ENCODE assay signal across 9 mouse cellular contexts in the genomic region with DNA sequence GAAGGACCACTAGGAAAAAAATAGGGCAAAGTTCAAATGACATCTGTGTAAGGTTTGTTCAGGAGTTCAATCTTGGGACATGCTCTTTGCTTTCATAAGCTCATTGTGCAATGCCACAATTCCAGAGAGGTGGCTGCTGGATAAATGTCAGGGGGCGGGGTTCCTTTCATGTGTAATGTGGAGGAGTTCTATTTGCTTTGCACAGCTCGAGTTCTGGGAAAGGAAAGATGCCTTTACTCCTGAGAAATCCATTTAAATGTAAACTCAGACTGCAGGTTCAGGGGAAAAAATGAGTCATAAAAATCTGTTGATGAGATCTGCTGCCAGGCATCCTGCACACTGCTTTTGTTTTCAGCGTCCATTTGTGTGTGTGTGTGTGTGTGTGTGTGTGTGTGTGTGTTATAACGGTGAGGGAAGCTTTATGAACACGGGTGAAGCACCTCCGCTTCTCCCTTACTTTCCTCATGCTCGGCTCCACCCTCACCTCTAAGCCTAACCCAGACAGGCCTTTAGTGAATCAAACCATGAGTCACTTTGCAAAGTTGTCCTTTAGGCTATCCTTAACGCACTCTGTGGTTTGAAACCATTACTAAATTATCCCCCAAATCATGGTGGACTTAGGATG.
DNase-seq lines count a peak whose midpoint lies in the region; ATAC-seq and TF ChIP-seq lines count a peak whose summit lies in the region.
"Had no signal": no experiment of that assay in that cellular context is flagged by ENCODE, and none has a peak within 500 bp of the region (broad histone marks: within the 10 kb centered on the region; RNA-seq: fewer than 3 reads in every experiment).

No protein-coding gene starts in this region.

- H3K9ac ChIP-seq in liver, adult 2 months (ENCODE audit: low read depth, low read length), result peak overlapping the region; percentile 50; the same call in 1 of the 2 replicates
- H3K9ac ChIP-seq in liver, embryonic 11.5 days (ENCODE audit: low read depth, low read length), result no peak overlapping the region
- H3K9ac ChIP-seq in stomach, embryonic 16.5 days (ENCODE audit: low read length), result no peak overlapping the region

- ATAC-seq in liver, embryonic 11.5 days (replicated peaks; ENCODE audit: low FRiP score), result no peak
- ATAC-seq in stomach, embryonic 16.5 days (ENCODE audit: insufficient read depth, low FRiP score), result peak; percentile 60
- ATAC-seq: forebrain, embryonic 14.5 days had no signal

- no peaks in the 10 kb centered on the region for H3K9me3 ChIP-seq in liver, embryonic 11.5 days (ENCODE audit: control insufficient read depth, low read length)
- no peaks in the 10 kb centered on the region for H3K9me3 ChIP-seq in stomach, embryonic 16.5 days (replicated peaks; ENCODE audit: control insufficient read depth, low read length)

- no peak overlapping the region for H3K4me2 ChIP-seq in liver, embryonic 11.5 days
- no peak overlapping the region for H3K4me2 ChIP-seq in stomach, embryonic 16.5 days (ENCODE audit: low read depth, low read length)

- no peaks in the 10 kb centered on the region for H3K27me3 ChIP-seq in liver, adult 2 months (ENCODE audit: control insufficient read depth, insufficient read depth, low read length)
- H3K27me3 ChIP-seq in liver, embryonic 11.5 days (replicated peaks; ENCODE audit: control insufficient read depth, insufficient read depth, low read length), result peaks cover under 1% of the 10 kb centered on the region; the same call in 1 of the 2 replicates
- 0 out of 2 replicates have a peak, but pooled peaks cover 3% of the 10 kb centered on the region for H3K27me3 ChIP-seq in stomach, embryonic 16.5 days (ENCODE audit: control insufficient read depth, insufficient read depth, low read length)

- TF ChIP-seq CTCF in liver, adult 2 months (IDR thresholded peaks at IDR 0.05; ENCODE audit: low read depth, low read length), result no peak

- WGBS in liver, adult 2 months, result 22% methylated on average over 8 of the region's 8 CpGs
- WGBS in liver, embryonic 11.5 days, result 71% methylated on average over 8 of the region's 8 CpGs
- 46% methylated on average over 8 of the region's 8 CpGs for WGBS in stomach, embryonic 16.5 days

- H3K36me3 ChIP-seq in liver, adult 2 months (ENCODE audit: control insufficient read depth, insufficient read depth, low read length), result no peaks in the 10 kb centered on the region
- H3K36me3 ChIP-seq in liver, embryonic 11.5 days (ENCODE audit: control insufficient read depth, insufficient read depth, low read length), result no peaks in the 10 kb centered on the region
- no peaks in the 10 kb centered on the region for H3K36me3 ChIP-seq in stomach, embryonic 16.5 days (ENCODE audit: control insufficient read depth, insufficient read depth, low read length)

- H3K79me2 ChIP-seq in liver, adult 2 months (ENCODE audit: control insufficient read depth, insufficient read depth, low read length), result no peaks in the 10 kb centered on the region

- H3K4me3 ChIP-seq in liver, adult 2 months (ENCODE audit: insufficient read depth, low read depth, low read length), result no peak overlapping the region
- no peak overlapping the region for H3K4me3 ChIP-seq in liver, embryonic 11.5 days (ENCODE audit: low read depth, low read length)
- H3K4me3 ChIP-seq in stomach, embryonic 16.5 days (replicated peaks; ENCODE audit: low read length), result no peak overlapping the region

- peak overlapping the region; percentile 95 for H3K27ac ChIP-seq in liver, adult 2 months (replicated peaks; ENCODE audit: insufficient read depth, low read depth, low read length)
- no peak overlapping the region for H3K27ac ChIP-seq in liver, embryonic 11.5 days (ENCODE audit: low read depth, low read length)
- H3K27ac ChIP-seq in stomach, embryonic 16.5 days (ENCODE audit: low read length), result no peak overlapping the region

- H3K4me1 ChIP-seq in liver, adult 2 months (ENCODE audit: control insufficient read depth, insufficient read depth, low read length), result peaks cover 5% of the 10 kb centered on the region; the same call in 1 of the 2 replicates
- no peaks in the 10 kb centered on the region for H3K4me1 ChIP-seq in liver, embryonic 11.5 days (replicated peaks; ENCODE audit: control insufficient read depth, insufficient read depth, low read length)
- no peaks in the 10 kb centered on the region for H3K4me1 ChIP-seq in stomach, embryonic 16.5 days (ENCODE audit: control insufficient read depth, insufficient read depth, low read length)

- peak; percentile 3 to 58 for DNase-seq in frontal cortex, adult 2 months (ENCODE audit: extremely low spot score in 1 of 2, low spot score in 1 of 2)
- no peak for DNase-seq in frontal cortex, postnatal 25 days (ENCODE audit: low spot score in 2 of 2)
- DNase-seq in liver, adult 2 months (ENCODE audit: extremely low read depth, low read depth, low spot score), result peak; percentile 88
- DNase-seq in liver, embryonic 11.5 days (ENCODE audit: low spot score), result no peak
- peak; percentile 23 for DNase-seq in heart, postnatal 4 days
- DNase-seq in urinary bladder, postnatal 14 days (ENCODE audit: low spot score), result no peak
- DNase-seq in testis, postnatal 14 days (ENCODE audit: low spot score), result no peak

- no peak for TF ChIP-seq POLR2A in liver, adult 2 months (IDR thresholded peaks at IDR 0.05; ENCODE audit: extremely low read depth, insufficient read depth, low read length)

Comparison
In these comparisons a context has a peak if more than half of its experiments do, and no peak if none do; other contexts are left out.
1. DNase-seq: peak in frontal cortex, adult 2 months (2 of 2), liver, adult 2 months (single experiment) and heart, postnatal 4 days (single experiment); none in frontal cortex, postnatal 25 days (0 of 2), liver, embryonic 11.5 days (single experiment), urinary bladder, postnatal 14 days (single experiment) and testis, postnatal 14 days (single experiment).